Mouse (Mus musculus): ENCODE measurements around the gene Lancl1.

DNA sequence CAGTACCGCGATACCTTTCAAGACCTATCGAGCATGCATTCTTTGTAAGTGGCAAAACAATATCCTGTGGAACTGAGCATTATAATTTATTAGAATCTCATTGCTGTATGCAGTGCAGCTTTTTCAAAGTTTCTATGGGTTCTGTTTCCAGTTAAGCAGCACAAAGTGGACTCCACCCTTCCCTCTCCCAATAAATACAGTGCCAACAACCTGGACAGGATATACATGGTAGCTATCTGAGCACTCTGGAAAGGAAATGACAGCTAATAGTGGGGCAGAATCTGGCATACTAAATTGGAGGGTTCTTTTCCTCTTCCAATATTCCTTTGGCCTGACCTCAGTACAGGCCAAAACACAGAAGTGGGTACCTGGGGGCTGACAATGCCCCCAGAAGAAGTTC is 28.2 kb downstream of the Lancl1 start:
- no peak for TF ChIP-seq CTCF (IDR thresholded peaks at IDR 0.05)
- no peak for TF ChIP-seq EP300 (IDR thresholded peaks at IDR 0.05; ENCODE audit: insufficient read depth, low read depth, low read length)
- TF ChIP-seq POLR2A (IDR thresholded peaks at IDR 0.05; ENCODE audit: insufficient read depth, low read depth, low read length), result no peak

All from heart, adult 2 months (tissue).